Mouse (Mus musculus) lung, embryonic 14.5 days (tissue): Measurements from ENCODE around the gene Entpd6. TPM values are rescaled to one million over a fixed set of nuclear protein-coding genes. Genes with fewer than 3 reads are reported as not detected.

Source experiments
- ATAC-seq: fragments of 200-750 bp; cut with Nextera tagmentation; 2 replicates; pipeline ENCODE4 v1.8.0; 2017; ENCODE audit warnings: mild to moderate bottlenecking, moderate TSS enrichment, moderate library complexity; ENCODE audit not compliant: insufficient read depth
- DNase-seq: peaks from one replicate; pipeline ENCODE4 v3.0.0-alpha.2; 2015
- H3K27ac ChIP-seq: fragments of 300-500 bp; sonication (generic); 2 replicates; pipeline ENCODE4 v1.5.1; 2014; ENCODE audit warnings: low read depth, mild to moderate bottlenecking, moderate library complexity
- H3K27me3 ChIP-seq: fragments of 300-500 bp; sonication (generic); 2 replicates; pipeline ENCODE4 v1.6.1; 2014; ENCODE audit warnings: low read length, control low read depth; ENCODE audit not compliant: insufficient read depth
- H3K36me3 ChIP-seq: fragments of 300-500 bp; sonication (generic); 2 replicates; pipeline ENCODE4 v1.6.1; 2014; ENCODE audit warnings: control low read depth; ENCODE audit not compliant: insufficient read depth
- H3K4me1 ChIP-seq: fragments of 300-500 bp; sonication (generic); 2 replicates; pipeline ENCODE4 v1.6.1; 2014; ENCODE audit warnings: antibody characterized with exemption, control low read depth; ENCODE audit not compliant: insufficient read depth
- H3K4me2 ChIP-seq: fragments of 300-500 bp; sonication (generic); 2 replicates; pipeline ENCODE4 v1.6.1; 2014; ENCODE audit warnings: mild to moderate bottlenecking
- H3K4me3 ChIP-seq: fragments of 300-500 bp; sonication (generic); 2 replicates; pipeline ENCODE4 v1.5.1; 2014; ENCODE audit warnings: low read depth, low read length
- H3K9ac ChIP-seq: fragments of 300-500 bp; sonication (generic); 2 replicates; pipeline ENCODE4 v1.6.1; 2014
- H3K9me3 ChIP-seq: fragments of 300-500 bp; sonication (generic); 2 replicates; pipeline ENCODE4 v1.6.1; 2016; ENCODE audit warnings: low read depth, low read length, control low read depth
- CTCF ChIP-seq: IDR thresholded peaks from 2 replicates; pipeline ENCODE4 v1.5.1; 2016; ENCODE audit warnings: antibody characterized with exemption, low read depth
- WGBS: fragments of 180-500 bp; shearing (Covaris S2); extraction: QIAGEN DNeasy Blood & Tissue Kit; methylation state at CpG from one replicate; pipeline ENCODE4 v1.1.7; 2014; 5-methylcytosine and 5-hydroxymethylcytosine counted together
- polyA plus RNA-seq: library from polyadenylated mRNA; unstranded; fragments of >200 nt; fragmentation: Nextera tagmentation; extraction: Ambion mirVana; gene quantifications from 2 replicates; pipeline ENCODE4 v1.2.1, GENCODE M21; 2014

The Entpd6 gene
- polyA plus RNA-seq, 1 experiment from 2014 or later: 33.7 TPM

DNA sequence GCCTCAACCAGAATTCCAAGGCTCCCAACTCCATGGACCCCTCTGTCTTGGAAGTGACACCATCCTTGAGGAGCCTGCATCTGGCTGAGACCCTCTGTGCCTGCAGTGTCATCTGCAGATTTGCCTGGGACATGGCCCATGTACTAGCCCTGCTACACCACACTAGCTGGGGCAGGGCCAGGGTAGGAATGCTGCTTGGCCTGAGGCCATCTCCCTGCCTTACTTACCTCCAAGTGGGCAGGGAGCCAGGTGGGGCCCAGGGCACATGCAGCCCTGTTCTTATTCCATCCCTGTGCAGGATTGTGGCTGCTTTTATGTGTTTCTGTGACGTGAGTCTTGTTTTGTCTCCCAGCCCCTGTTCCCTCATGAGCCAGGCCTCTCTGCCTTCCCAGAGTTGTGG, 21.9 kb downstream of the Entpd6 start:
- peak; percentile 85 for ATAC-seq
- 38% methylated on average over 1 of the region's 1 CpGs for WGBS
- no peaks in the 10 kb centered on the region for H3K4me1 ChIP-seq
- peaks cover 28% of the 10 kb centered on the region for H3K36me3 ChIP-seq
- no peaks in the 10 kb centered on the region for H3K9me3 ChIP-seq
- 0 out of 2 replicates have a peak overlapping the region, but pooled peaks have one; percentile 12 for H3K4me2 ChIP-seq
- no peaks in the 10 kb centered on the region for H3K27me3 ChIP-seq
- H3K27ac ChIP-seq: peak overlapping the region; percentile 89
- H3K4me3 ChIP-seq: no peak overlapping the region
- no peak overlapping the region for H3K9ac ChIP-seq
- DNase-seq: peak; percentile 79
- no peak for TF ChIP-seq CTCF

- WGBS: 71% methylated on average over 6 of the region's 6 CpGs
- Histone ChIP-seq H3K9ac (no peak overlapping the region), H3K4me1 (no peaks in the 10 kb centered on the region)
These were observed 22.3 kb downstream of the Entpd6 start for GRCm38 (mm10) chr2:150771169-150771568.

DNA sequence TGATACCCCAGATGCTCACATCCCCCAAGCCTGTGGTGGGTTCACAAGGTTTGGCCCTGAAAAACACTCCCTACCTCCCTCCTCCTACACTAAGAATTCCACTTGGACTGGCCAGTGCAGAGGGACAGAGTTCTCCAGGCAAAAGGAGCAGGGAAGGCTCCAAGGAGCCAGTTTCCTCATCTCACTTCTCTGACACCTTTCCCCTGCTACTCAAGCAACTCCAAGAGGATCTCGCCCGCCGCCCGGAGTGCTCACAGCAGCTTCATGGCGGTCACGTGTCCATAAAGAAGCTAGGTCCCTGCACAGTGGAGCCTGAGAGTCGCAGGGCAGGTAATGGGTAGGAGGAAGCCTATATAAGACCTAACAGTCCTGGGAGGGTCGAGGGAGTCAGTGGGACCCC, 23.2 kb downstream of the Entpd6 start:
- Histone ChIP-seq H3K27ac (peak overlapping the region; percentile 89; the same call in 1 of the 2 replicates), H3K27me3 (no peaks in the 10 kb centered on the region), H3K9me3 (no peaks in the 10 kb centered on the region), H3K4me2 (no peak overlapping the region), H3K9ac (no peak overlapping the region), H3K4me3 (no peak overlapping the region), H3K36me3 (peaks cover 18% of the 10 kb centered on the region), H3K4me1 (no peaks in the 10 kb centered on the region)
- WGBS: 77% methylated on average over 8 of the region's 8 CpGs
- no peak for DNase-seq
- ATAC-seq: no peak
- no peak for TF ChIP-seq CTCF

More at GRCm38 (mm10) chr2:150771169-150771568, 22.3 kb downstream of the Entpd6 start:
- no peak overlapping the region for H3K4me2 ChIP-seq
- H3K36me3 ChIP-seq: peaks cover 24% of the 10 kb centered on the region
- no peak overlapping the region for H3K4me3 ChIP-seq
- H3K27ac ChIP-seq: peak overlapping the region; percentile 89
- H3K27me3 ChIP-seq: no peaks in the 10 kb centered on the region
- no peaks in the 10 kb centered on the region for H3K9me3 ChIP-seq
- ATAC-seq (peak; percentile 11; the same call in 1 of the 2 replicates), DNase-seq (no peak)
- no peak for TF ChIP-seq CTCF

DNA sequence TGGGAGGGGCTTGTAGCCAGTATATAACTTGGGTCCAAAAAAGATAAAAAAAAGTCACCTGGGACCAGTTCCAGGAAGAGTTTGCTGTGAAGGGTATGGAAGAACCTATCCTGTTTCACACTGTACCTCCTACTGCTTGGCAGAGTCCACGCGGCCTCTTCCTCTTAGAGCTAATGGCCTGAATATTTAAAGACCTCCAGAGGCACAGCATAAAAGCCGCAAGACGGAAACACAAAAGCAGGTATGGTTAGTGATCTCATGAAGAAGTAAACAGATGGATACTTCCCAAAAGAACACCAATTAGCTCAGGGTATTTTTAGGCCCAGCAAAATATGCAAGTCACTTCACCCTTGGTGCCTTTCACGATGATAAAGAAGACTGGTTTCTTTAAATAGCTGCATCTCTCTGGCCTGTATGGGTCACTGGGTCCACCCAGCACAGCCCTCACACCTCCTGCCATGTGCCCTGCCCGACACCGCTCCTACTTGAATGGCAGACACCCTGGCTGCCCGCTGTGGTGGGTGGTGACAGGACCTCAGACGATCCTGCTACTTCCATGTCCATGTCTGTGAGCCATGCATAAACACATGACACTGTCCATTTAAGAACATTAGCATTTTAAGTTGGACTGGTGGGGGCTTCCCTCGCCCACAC, 23.8 kb downstream of the Entpd6 start:
- TF ChIP-seq CTCF: no peak
- H3K4me3 ChIP-seq: no peak overlapping the region
- H3K4me1 ChIP-seq: no peaks in the 10 kb centered on the region
- 76% methylated on average over 10 of the region's 10 CpGs for WGBS
- H3K9me3 ChIP-seq: no peaks in the 10 kb centered on the region
- peak overlapping the region; percentile 89; the same call in 1 of the 2 replicates for H3K27ac ChIP-seq
- H3K9ac ChIP-seq: no peak overlapping the region
- no peak for ATAC-seq
- H3K27me3 ChIP-seq: no peaks in the 10 kb centered on the region
- DNase-seq: no peak
- peaks cover 18% of the 10 kb centered on the region for H3K36me3 ChIP-seq
- no peak overlapping the region for H3K4me2 ChIP-seq

DNA sequence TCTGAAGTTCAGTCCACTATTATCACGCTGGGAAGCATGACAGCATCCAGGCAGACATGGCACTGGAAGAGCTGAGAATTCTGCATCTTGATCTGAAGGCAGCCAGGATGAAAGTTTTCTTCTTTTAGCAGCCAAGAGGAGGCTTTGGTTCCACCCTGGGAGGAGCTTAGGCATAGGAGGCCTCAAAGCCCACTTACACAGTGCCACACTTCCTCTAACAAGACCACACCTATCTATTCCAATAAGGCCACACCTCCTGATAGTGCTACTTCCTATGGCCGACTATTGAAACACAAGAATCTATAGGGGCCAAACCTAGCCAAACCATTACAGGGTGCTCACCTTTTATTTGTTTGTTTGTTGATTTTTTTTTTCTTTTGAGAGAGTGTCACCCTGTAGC, 34.0 kb downstream of the Entpd6 start:
- H3K9ac ChIP-seq: no peak overlapping the region
- H3K4me1 ChIP-seq: no peaks in the 10 kb centered on the region; the same call in 1 of the 2 replicates
- TF ChIP-seq CTCF: no peak
- no peak overlapping the region for H3K4me3 ChIP-seq
- H3K36me3 ChIP-seq: no peaks in the 10 kb centered on the region
- no peaks in the 10 kb centered on the region for H3K9me3 ChIP-seq
- H3K4me2 ChIP-seq: no peak overlapping the region
- WGBS: 78% methylated on average over 2 of the region's 2 CpGs
- no peak for ATAC-seq
- no peaks in the 10 kb centered on the region for H3K27me3 ChIP-seq
- DNase-seq: no peak
- no peak overlapping the region for H3K27ac ChIP-seq

DNA sequence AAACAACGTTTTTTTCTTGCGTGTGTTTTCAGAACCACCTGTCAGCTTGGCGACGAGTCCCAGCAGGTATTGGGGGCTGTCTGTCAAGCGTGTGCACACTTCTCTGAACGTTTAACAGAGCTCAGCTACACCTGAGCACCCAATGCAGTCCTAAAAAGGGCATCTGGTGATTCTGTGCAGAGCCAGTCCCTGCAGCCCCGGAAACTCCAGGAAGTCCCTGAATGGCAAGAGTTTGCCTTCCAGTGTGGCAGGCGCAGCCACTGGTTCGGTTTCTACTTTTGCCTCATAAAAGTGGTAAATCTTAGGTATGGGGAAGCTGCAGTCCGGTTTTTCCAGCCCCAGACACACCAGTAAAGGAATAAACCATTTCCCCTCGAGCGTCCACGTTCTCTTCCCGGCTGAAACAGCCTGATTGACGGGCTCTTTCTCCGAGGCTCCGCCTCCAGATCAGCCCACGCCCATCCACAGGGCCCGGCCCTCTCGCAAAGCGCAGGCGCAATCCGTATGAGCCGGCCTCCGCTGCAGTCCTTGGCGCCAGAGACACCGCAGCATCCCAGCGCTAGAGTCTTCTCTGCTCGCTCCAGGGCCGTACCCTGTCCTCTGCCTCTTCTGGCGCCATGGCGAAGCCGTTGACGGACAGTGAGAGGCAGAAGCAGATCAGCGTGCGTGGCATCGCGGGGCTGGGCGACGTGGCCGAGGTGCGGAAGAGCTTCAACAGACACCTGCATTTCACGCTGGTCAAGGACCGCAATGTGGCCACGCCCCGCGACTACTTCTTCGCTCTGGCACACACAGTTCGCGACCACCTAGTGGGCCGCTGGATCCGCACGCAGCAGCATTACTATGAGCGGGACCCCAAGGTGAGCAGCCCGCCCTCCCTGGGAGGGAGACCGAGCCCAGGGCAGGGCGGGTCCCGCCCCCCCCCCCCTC, 37.7 kb downstream of the Entpd6 start, which contains the start of gene Pygb:
Gene Pygb, plus strand, starts transcription at position 485 of the 930 bp plus-strand sequence.
- H3K27me3 ChIP-seq: no peaks in the 10 kb centered on the region
- H3K4me3 ChIP-seq: peak within 1 kb of the TSS; percentile 68
- WGBS: 1% methylated on average over 55 of the region's 58 CpGs
- peak; percentile 10; the same call in 1 of the 2 replicates for TF ChIP-seq CTCF
- peaks cover 3% of the 10 kb centered on the region; the same call in 1 of the 2 replicates for H3K36me3 ChIP-seq
- DNase-seq (peak; percentile 96), ATAC-seq (peak; percentile 96)
- peak within 1 kb of the TSS; percentile 69; the same call in 1 of the 2 replicates for H3K27ac ChIP-seq
- no peaks in the 10 kb centered on the region; the same call in 1 of the 2 replicates for H3K4me1 ChIP-seq
- H3K9ac ChIP-seq: peak within 1 kb of the TSS; percentile 65
- peak within 1 kb of the TSS; percentile 80 for H3K4me2 ChIP-seq
- H3K9me3 ChIP-seq: no peaks in the 10 kb centered on the region
